Mouse (Mus musculus): ENCODE data around the gene Unc13b. TPM values are rescaled to one million over a fixed set of nuclear protein-coding genes. Genes with fewer than 3 reads are reported as not detected.
A peak's percentile ranks its signal among the peaks of the same experiment; 100 is the strongest.

The Unc13b gene
- polyA plus RNA-seq, 1 experiment: 14.5 TPM

GRCm38 (mm10) chr4:43039609-43040008 lies 19.1 kb upstream of the Unc13b start:
- no peak for DNase-seq
- TF ChIP-seq CTCF (IDR thresholded peaks at IDR 0.05; ENCODE audit: borderline replicate concordance, insufficient read depth, low read depth, low read length) (no peak), POLR2A (IDR thresholded peaks at IDR 0.05; ENCODE audit: borderline replicate concordance, insufficient read depth, low read length) (no peak)
- under 1% methylated on average over 11 of the region's 11 CpGs for WGBS
- H3K4me1 ChIP-seq (ENCODE audit: control insufficient read depth, insufficient read depth, low read length): peaks cover 7% of the 10 kb centered on the region
- H3K4me3 ChIP-seq (replicated peaks; ENCODE audit: insufficient read depth, low read depth, low read length): peak overlapping the region; percentile 76
- no peaks in the 10 kb centered on the region for H3K27me3 ChIP-seq (ENCODE audit: control insufficient read depth, insufficient read depth, low read length)
- no peak overlapping the region; the same call in 1 of the 2 replicates for H3K27ac ChIP-seq (ENCODE audit: insufficient read depth, low read length)

DNA sequence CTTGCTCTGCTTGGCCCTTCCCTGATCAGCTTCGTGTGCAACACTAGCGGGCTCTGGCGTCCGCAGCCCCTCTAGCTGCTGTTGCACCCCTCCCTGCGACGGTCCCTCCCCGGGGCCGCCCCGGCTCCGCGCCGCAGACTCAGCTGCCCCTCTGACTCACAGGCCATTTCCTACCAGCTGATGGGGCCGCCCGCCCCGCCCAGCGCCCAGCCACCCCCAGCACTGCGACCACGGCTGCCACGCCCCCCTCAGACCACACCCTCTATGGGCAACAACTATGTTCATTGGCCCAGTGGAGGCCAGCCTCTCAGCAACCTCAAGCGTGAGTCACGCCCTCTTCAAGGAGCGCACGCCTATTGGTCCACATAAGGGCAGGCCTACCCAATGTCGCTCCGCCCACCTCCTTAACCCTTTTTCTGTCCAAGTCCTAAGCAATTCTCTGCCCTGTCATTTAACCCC lies 18.6 kb upstream of the Unc13b start:
- no peak overlapping the region for H3K27ac ChIP-seq (ENCODE audit: insufficient read depth, low read length)
- TF ChIP-seq POLR2A (IDR thresholded peaks at IDR 0.05; ENCODE audit: borderline replicate concordance, insufficient read depth, low read length) (0 out of 2 replicates have a peak, but pooled peaks have one; percentile 29), CTCF (IDR thresholded peaks at IDR 0.05; ENCODE audit: borderline replicate concordance, insufficient read depth, low read depth, low read length) (no peak)
- WGBS: under 1% methylated on average over 22 of the region's 25 CpGs
- H3K27me3 ChIP-seq (ENCODE audit: control insufficient read depth, insufficient read depth, low read length): no peaks in the 10 kb centered on the region
- DNase-seq: peak; percentile 91 to 96
- peaks cover 10% of the 10 kb centered on the region for H3K4me1 ChIP-seq (ENCODE audit: control insufficient read depth, insufficient read depth, low read length)
- peak overlapping the region; percentile 76 for H3K4me3 ChIP-seq (replicated peaks; ENCODE audit: insufficient read depth, low read depth, low read length)

GRCm38 (mm10) chr4:43040881-43041547 lies 17.7 kb upstream of the Unc13b start:
- Histone ChIP-seq H3K27me3 (ENCODE audit: control insufficient read depth, insufficient read depth, low read length) (no peaks in the 10 kb centered on the region), H3K27ac (ENCODE audit: insufficient read depth, low read length) (no peak overlapping the region), H3K4me1 (ENCODE audit: control insufficient read depth, insufficient read depth, low read length) (peaks cover 10% of the 10 kb centered on the region), H3K4me3 (replicated peaks; ENCODE audit: insufficient read depth, low read depth, low read length) (no peak overlapping the region)
- 66% methylated on average over 9 of the region's 9 CpGs for WGBS
- TF ChIP-seq POLR2A (IDR thresholded peaks at IDR 0.05; ENCODE audit: borderline replicate concordance, insufficient read depth, low read length) (no peak), CTCF (IDR thresholded peaks at IDR 0.05; ENCODE audit: borderline replicate concordance, insufficient read depth, low read depth, low read length) (no peak)
- peak; percentile 13 to 16 for DNase-seq

DNA sequence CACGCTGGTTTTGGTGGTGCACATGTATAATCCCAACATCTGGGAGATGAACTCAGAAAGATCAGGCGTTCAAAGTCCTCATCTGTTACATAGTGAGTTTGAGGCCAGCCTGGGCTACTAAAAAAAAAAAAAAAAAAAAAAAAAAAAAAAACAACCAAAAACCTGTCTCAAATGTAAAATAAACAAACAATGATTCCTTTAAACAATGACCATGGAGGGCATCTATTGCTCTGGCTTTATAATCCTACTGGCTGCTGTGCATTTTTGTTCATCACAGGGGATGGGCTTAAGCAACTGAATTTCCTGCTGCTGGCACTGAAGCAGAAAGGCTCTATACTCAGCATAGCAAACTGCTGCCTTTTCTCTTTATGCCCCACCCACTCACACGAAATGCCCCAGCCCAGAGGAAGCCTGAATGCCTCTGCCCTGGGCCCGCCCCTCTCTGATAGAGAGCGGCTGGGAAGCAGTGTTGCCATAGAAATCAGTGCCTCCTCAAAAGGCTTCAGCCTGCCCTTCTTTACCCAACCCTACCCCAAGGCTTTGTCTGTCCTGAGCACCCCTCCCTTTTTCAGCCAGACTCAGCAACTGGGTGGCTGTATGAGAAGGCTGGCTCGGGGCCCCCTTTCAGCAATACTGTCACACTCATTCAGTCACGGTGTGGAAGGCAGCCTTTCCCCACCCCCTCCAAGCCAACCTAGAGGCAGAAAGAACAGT lies 15.0 kb upstream of the Unc13b start:
- no peak overlapping the region for H3K4me3 ChIP-seq (replicated peaks; ENCODE audit: insufficient read depth, low read depth, low read length)

GRCm38 (mm10) chr4:43044673-43045072 lies 14.1 kb upstream of the Unc13b start:
- 10% methylated on average over 4 of the region's 4 CpGs for WGBS
- Histone ChIP-seq H3K4me3 (replicated peaks; ENCODE audit: insufficient read depth, low read depth, low read length) (peak overlapping the region; percentile 5), H3K27me3 (ENCODE audit: control insufficient read depth, insufficient read depth, low read length) (no peaks in the 10 kb centered on the region), H3K4me1 (ENCODE audit: control insufficient read depth, insufficient read depth, low read length) (peaks cover 2% of the 10 kb centered on the region; the same call in 1 of the 2 replicates), H3K27ac (ENCODE audit: insufficient read depth, low read length) (no peak overlapping the region; the same call in 1 of the 2 replicates)
- no peak for TF ChIP-seq CTCF (IDR thresholded peaks at IDR 0.05; ENCODE audit: borderline replicate concordance, insufficient read depth, low read depth, low read length)
- TF ChIP-seq POLR2A (IDR thresholded peaks at IDR 0.05; ENCODE audit: borderline replicate concordance, insufficient read depth, low read length): no peak
- peak in 1 of 2 experiments; percentile 20 for DNase-seq

More for the DNA sequence above, 15.0 kb upstream of the Unc13b start:
- DNase-seq: peak in 1 of 2 experiments; percentile 22
- Histone ChIP-seq H3K27ac (ENCODE audit: insufficient read depth, low read length) (no peak overlapping the region), H3K27me3 (ENCODE audit: control insufficient read depth, insufficient read depth, low read length) (no peaks in the 10 kb centered on the region), H3K4me1 (ENCODE audit: control insufficient read depth, insufficient read depth, low read length) (peaks cover 7% of the 10 kb centered on the region)
- WGBS: 39% methylated on average over 7 of the region's 7 CpGs
- TF ChIP-seq CTCF (IDR thresholded peaks at IDR 0.05; ENCODE audit: borderline replicate concordance, insufficient read depth, low read depth, low read length) (no peak), POLR2A (IDR thresholded peaks at IDR 0.05; ENCODE audit: borderline replicate concordance, insufficient read depth, low read length) (no peak)

DNA sequence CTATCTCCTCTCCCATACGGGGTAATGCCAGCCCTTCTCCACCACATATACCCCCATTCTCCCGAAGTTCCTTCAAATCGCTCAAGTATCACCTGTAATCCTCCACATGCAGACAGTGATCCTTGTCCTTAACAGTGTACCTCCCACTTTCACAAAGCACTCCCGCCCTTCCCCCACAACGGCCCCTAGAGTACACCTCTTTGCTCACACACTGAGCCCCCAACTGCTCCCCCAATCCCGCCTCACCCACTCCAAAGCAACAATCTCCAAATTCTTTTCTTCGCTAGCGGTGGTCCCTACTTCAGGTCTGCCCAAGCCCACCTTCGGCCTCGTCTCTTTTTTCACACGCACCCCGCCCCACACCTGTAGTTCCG lies 13.5 kb upstream of the Unc13b start:
- peak in 1 of 2 experiments; percentile 51 for DNase-seq
- H3K4me3 ChIP-seq (replicated peaks; ENCODE audit: insufficient read depth, low read depth, low read length): peak overlapping the region; percentile 62
- 1% methylated on average over 13 of the region's 13 CpGs for WGBS
- no peaks in the 10 kb centered on the region for H3K27me3 ChIP-seq (ENCODE audit: control insufficient read depth, insufficient read depth, low read length)
- H3K27ac ChIP-seq (ENCODE audit: insufficient read depth, low read length): no peak overlapping the region
- H3K4me1 ChIP-seq (ENCODE audit: control insufficient read depth, insufficient read depth, low read length): peaks cover 2% of the 10 kb centered on the region; the same call in 1 of the 2 replicates
- TF ChIP-seq POLR2A (IDR thresholded peaks at IDR 0.05; ENCODE audit: borderline replicate concordance, insufficient read depth, low read length): no peak
- no peak for TF ChIP-seq CTCF (IDR thresholded peaks at IDR 0.05; ENCODE audit: borderline replicate concordance, insufficient read depth, low read depth, low read length)

- no peak for TF ChIP-seq CTCF (IDR thresholded peaks at IDR 0.05; ENCODE audit: borderline replicate concordance, insufficient read depth, low read depth, low read length)
- TF ChIP-seq POLR2A (IDR thresholded peaks at IDR 0.05; ENCODE audit: borderline replicate concordance, insufficient read depth, low read length): no peak
- Histone ChIP-seq H3K4me3 (replicated peaks; ENCODE audit: insufficient read depth, low read depth, low read length) (peak within 1 kb of the TSS; percentile 62), H3K27ac (ENCODE audit: insufficient read depth, low read length) (no peak within 1 kb of the TSS), H3K4me1 (ENCODE audit: control insufficient read depth, insufficient read depth, low read length) (peaks cover 2% of the 10 kb centered on the region; the same call in 1 of the 2 replicates), H3K27me3 (ENCODE audit: control insufficient read depth, insufficient read depth, low read length) (no peaks in the 10 kb centered on the region)
- peak; percentile 92 to 93 for DNase-seq
- under 1% methylated on average over 33 of the region's 33 CpGs for WGBS
Observed at GRCm38 (mm10) chr4:43045659-43046302, 13.0 kb upstream of the Unc13b start, which contains the start of gene Fam214b. TSS of gene Fam214b (minus strand) at chr4:43046220.

Measured in cerebellum, adult 2 months (tissue).